Comparison of ENCODE assay signal across 14 mouse cellular contexts in genomic region chr17:15431021-15431514, GRCm38 (mm10). TPM values are rescaled to one million over a fixed set of nuclear protein-coding genes. Genes with fewer than 3 reads are reported as not detected.
A peak's percentile ranks its signal among the peaks of the same experiment; 100 is the strongest.
DNase-seq lines count a peak whose midpoint lies in the region; ATAC-seq and TF ChIP-seq lines count a peak whose summit lies in the region.
"Had no signal": no experiment of that assay in that cellular context is flagged by ENCODE, and none has a peak within 500 bp of the region (broad histone marks: within the 10 kb centered on the region; RNA-seq: fewer than 3 reads in every experiment).

No protein-coding gene starts in this region.

- peaks cover 15% of the 10 kb centered on the region for H3K36me3 ChIP-seq in liver, postnatal 0 days (replicated peaks; ENCODE audit: insufficient read depth, low read length)

- no peaks in the 10 kb centered on the region for H3K27me3 ChIP-seq in liver, postnatal 0 days (ENCODE audit: insufficient read depth, low read length)
- H3K27me3 ChIP-seq: embryonic facial prominence, embryonic 15.5 days; lung, embryonic 15.5 days; midbrain, embryonic 15.5 days had no signal

- H3K4me1 ChIP-seq in bone marrow macrophage, adult 2 months (ENCODE audit: control insufficient read depth, insufficient read depth, low read length) = peaks cover 11% of the 10 kb centered on the region
- peaks cover 12% of the 10 kb centered on the region for H3K4me1 ChIP-seq in liver, postnatal 0 days (ENCODE audit: insufficient read depth)
- H3K4me1 ChIP-seq: embryonic facial prominence, embryonic 15.5 days; lung, embryonic 15.5 days; midbrain, embryonic 15.5 days had no signal

- H3K4me2 ChIP-seq in liver, postnatal 0 days (ENCODE audit: low read depth, low read length) = no peak overlapping the region
- H3K4me2 ChIP-seq: embryonic facial prominence, embryonic 15.5 days; lung, embryonic 15.5 days; midbrain, embryonic 15.5 days had no signal

- DNase-seq in layer of hippocampus, adult 9-11 months = peak; percentile 38
- no peak for DNase-seq in layer of hippocampus, postnatal 36 days
- DNase-seq in cerebellum, postnatal 25 days = peak; percentile 51 to 68
- DNase-seq in liver, postnatal 0 days = no peak
- no peak for DNase-seq in urinary bladder, postnatal 25 days (ENCODE audit: low spot score)
- no peak for DNase-seq in gastrocnemius, postnatal 4 days (ENCODE audit: low spot score in 2 of 2)
- DNase-seq in yolk sac, embryonic 10.5 days (ENCODE audit: low spot score) = no peak
- DNase-seq: gastrocnemius, postnatal 10 days; heart, postnatal 36 days; spleen, adult 18-20 months had no signal

- no peak overlapping the region for H3K4me3 ChIP-seq in bone marrow macrophage, adult 2 months (ENCODE audit: insufficient read depth, low read length)
- no peak overlapping the region for H3K4me3 ChIP-seq in liver, postnatal 0 days (ENCODE audit: low read depth, low read length)
- H3K4me3 ChIP-seq: embryonic facial prominence, embryonic 15.5 days; lung, embryonic 15.5 days; midbrain, embryonic 15.5 days had no signal

- no peak for ATAC-seq in liver, postnatal 0 days
- ATAC-seq: midbrain, embryonic 15.5 days had no signal

- 36% methylated on average over 5 of the region's 5 CpGs for WGBS in liver, postnatal 0 days (ENCODE audit: insufficient replicate concordance)

- no peak for TF ChIP-seq POLR2A in bone marrow macrophage, adult 2 months (IDR thresholded peaks at IDR 0.05; ENCODE audit: borderline replicate concordance, low read depth, low read length)

- no peak for TF ChIP-seq CTCF in bone marrow macrophage, adult 2 months (IDR thresholded peaks at IDR 0.05; ENCODE audit: low read depth, low read length)
- no peak for TF ChIP-seq CTCF in liver, postnatal 0 days (IDR thresholded peaks at IDR 0.05; ENCODE audit: low read depth)

- H3K9ac ChIP-seq in liver, postnatal 0 days (replicated peaks) = no peak overlapping the region
- H3K9ac ChIP-seq: embryonic facial prominence, embryonic 15.5 days; lung, embryonic 15.5 days; midbrain, embryonic 15.5 days had no signal

- peak overlapping the region; percentile 3; the same call in 1 of the 2 replicates for H3K27ac ChIP-seq in bone marrow macrophage, adult 2 months (ENCODE audit: insufficient read depth, low read depth, low read length)
- H3K27ac ChIP-seq in liver, postnatal 0 days (ENCODE audit: low read depth) = peak overlapping the region; percentile 91
- H3K27ac ChIP-seq: lung, embryonic 15.5 days; midbrain, embryonic 15.5 days had no signal

- no peaks in the 10 kb centered on the region for H3K9me3 ChIP-seq in liver, postnatal 0 days (ENCODE audit: low read length)
- H3K9me3 ChIP-seq: embryonic facial prominence, embryonic 15.5 days; lung, embryonic 15.5 days; midbrain, embryonic 15.5 days had no signal

- no peak for TF ChIP-seq EP300 in liver, postnatal 0 days (IDR thresholded peaks at IDR 0.05; ENCODE audit: low read depth)

RNA-seq across cellular contexts. Expression of gene Fam120b, which starts 35.1 kb away (rescaled TPM):
- 10 to 100 TPM; 46.8 to 50.2 TPM for total RNA-seq in layer of hippocampus, postnatal 36 days (2021)
- polyA plus RNA-seq in bone marrow macrophage, adult 2 months (2012; ENCODE audit: insufficient read depth, insufficient read length, missing spikeins) = 21.8 and 22.7 TPM in 2 replicates
- 5.0 and 5.2 TPM in 2 replicates for polyA plus RNA-seq in liver, postnatal 0 days (2015; fragmentation: Nextera tagmentation; extraction: Ambion mirVana)
- total RNA-seq in gastrocnemius, postnatal 4 days (2021) = 10 to 100 TPM; 13.6 to 16.9 TPM

RNA-seq across cellular contexts. Expression of gene Dll1, which starts 54.4 kb away (rescaled TPM):
- total RNA-seq in layer of hippocampus, postnatal 36 days (2021) = 10 to 100 TPM; 10.7 to 11.8 TPM
- polyA plus RNA-seq in bone marrow macrophage, adult 2 months (2012; ENCODE audit: insufficient read depth, insufficient read length, missing spikeins) = not detected in 2 replicates
- polyA plus RNA-seq in liver, postnatal 0 days (2015; fragmentation: Nextera tagmentation; extraction: Ambion mirVana) = 1.9 and 2.6 TPM in 2 replicates
- 10 to 100 TPM; 16.7 to 18.7 TPM for total RNA-seq in gastrocnemius, postnatal 4 days (2021)

Comparison
In these comparisons a context has a peak if more than half of its experiments do, and no peak if none do; other contexts are left out.
1. DNase-seq: peak in layer of hippocampus, adult 9-11 months (single experiment) and cerebellum, postnatal 25 days (2 of 2); none in layer of hippocampus, postnatal 36 days (0 of 2), liver, postnatal 0 days (single experiment), urinary bladder, postnatal 25 days (single experiment), gastrocnemius, postnatal 4 days (0 of 2) and yolk sac, embryonic 10.5 days (single experiment).